Mouse (Mus musculus) c-Kit-negative CD71-positive TER-119-positive erythroid progenitor cells, embryonic 14.5 days (primary cell): ENCODE measurements around the gene Cacna1c.

Experiments used
- DNase-seq: peaks from one replicate; pipeline ENCODE4 v3.0.0-alpha.2; 2013; ENCODE audit warnings: low read depth, low spot score

Cacna1c gene

GRCm38 (mm10) chr6:118812556-118812955 is 383.7 kb downstream of the Cacna1c start:
- no peak for DNase-seq

GRCm38 (mm10) chr6:118812007-118812406 is 384.2 kb downstream of the Cacna1c start:
- DNase-seq, result no peak

GRCm38 (mm10) chr6:118810834-118811233 is 385.4 kb downstream of the Cacna1c start:
- DNase-seq, result no peak

- no peak for DNase-seq
These were observed 391.1 kb downstream of the Cacna1c start for GRCm38 (mm10) chr6:118805139-118805538.

- no peak for DNase-seq
These were observed 393.9 kb downstream of the Cacna1c start for GRCm38 (mm10) chr6:118802286-118802685.

GRCm38 (mm10) chr6:118796393-118796792 is 399.8 kb downstream of the Cacna1c start:
- DNase-seq, result no peak

GRCm38 (mm10) chr6:118795716-118796115 is 400.5 kb downstream of the Cacna1c start:
- DNase-seq, result no peak

GRCm38 (mm10) chr6:118791921-118792368 is 404.3 kb downstream of the Cacna1c start:
- DNase-seq, result no peak

GRCm38 (mm10) chr6:118787933-118788332 is 408.3 kb downstream of the Cacna1c start:
- no peak for DNase-seq

GRCm38 (mm10) chr6:118780280-118780679 is 415.9 kb downstream of the Cacna1c start:
- DNase-seq, result no peak

- DNase-seq, result no peak
These were observed 417.0 kb downstream of the Cacna1c start for GRCm38 (mm10) chr6:118779201-118779600.

GRCm38 (mm10) chr6:118777457-118777856 is 418.8 kb downstream of the Cacna1c start:
- DNase-seq, result no peak

- DNase-seq, result no peak
These were observed 419.8 kb downstream of the Cacna1c start for GRCm38 (mm10) chr6:118776459-118776858.

- no peak for DNase-seq
These were observed 423.6 kb downstream of the Cacna1c start for GRCm38 (mm10) chr6:118772581-118772980.

GRCm38 (mm10) chr6:118771121-118771520 is 425.1 kb downstream of the Cacna1c start:
- peak; percentile 47 for DNase-seq

GRCm38 (mm10) chr6:118770396-118770795 is 425.8 kb downstream of the Cacna1c start:
- DNase-seq, result no peak

GRCm38 (mm10) chr6:118769792-118770191 is 426.4 kb downstream of the Cacna1c start:
- DNase-seq, result no peak

GRCm38 (mm10) chr6:118767698-118768097 is 428.5 kb downstream of the Cacna1c start:
- no peak for DNase-seq

GRCm38 (mm10) chr6:118765261-118765660 is 431.0 kb downstream of the Cacna1c start:
- DNase-seq, result no peak

GRCm38 (mm10) chr6:118759015-118759414 is 437.2 kb downstream of the Cacna1c start:
- peak; percentile 47 for DNase-seq

GRCm38 (mm10) chr6:118758290-118758907 is 437.8 kb downstream of the Cacna1c start:
- DNase-seq, result peak; percentile 39

- DNase-seq, result peak; percentile 71
These were observed 438.5 kb downstream of the Cacna1c start for GRCm38 (mm10) chr6:118757533-118758289.

GRCm38 (mm10) chr6:118756511-118756910 is 439.7 kb downstream of the Cacna1c start:
- DNase-seq, result no peak
